Mouse (Mus musculus): ENCODE data around the gene Zbtb12. TPM values are rescaled to one million over a fixed set of nuclear protein-coding genes. Genes with fewer than 3 reads are reported as not detected.
A peak's percentile ranks its signal among the peaks of the same experiment; 100 is the strongest.

Gene Zbtb12
- polyA plus RNA-seq, 1 experiment from 2014 or later: 1.0 TPM

GRCm38 (mm10) chr17:34884704-34885103 is 5.4 kb downstream of the Zbtb12 start:
- no peak overlapping the region for H3K9ac ChIP-seq (ENCODE audit: low read depth, low read length)
- WGBS: 88% methylated on average over 6 of the region's 6 CpGs
- no peaks in the 10 kb centered on the region for H3K27me3 ChIP-seq (replicated peaks; ENCODE audit: control insufficient read depth, insufficient read depth, low read length)
- H3K4me3 ChIP-seq (ENCODE audit: low read depth, low read length): no peak overlapping the region
- H3K4me1 ChIP-seq (ENCODE audit: control insufficient read depth, insufficient read depth, low read length): peaks cover 8% of the 10 kb centered on the region; the same call in 1 of the 2 replicates
- no peak for DNase-seq (ENCODE audit: low spot score)
- no peak for ATAC-seq (ENCODE audit: low read depth)
- no peaks in the 10 kb centered on the region for H3K36me3 ChIP-seq (ENCODE audit: control insufficient read depth, insufficient read depth, low read length)
- H3K4me2 ChIP-seq (ENCODE audit: low read depth, low read length): no peak overlapping the region
- no peaks in the 10 kb centered on the region for H3K9me3 ChIP-seq (ENCODE audit: control insufficient read depth, low read length)
- no peak overlapping the region; the same call in 1 of the 2 replicates for H3K27ac ChIP-seq (replicated peaks; ENCODE audit: low read depth, low read length)

- H3K4me3 ChIP-seq (ENCODE audit: low read depth, low read length): no peak overlapping the region
- no peak overlapping the region for H3K9ac ChIP-seq (ENCODE audit: low read depth, low read length)
- H3K4me2 ChIP-seq (ENCODE audit: low read depth, low read length): no peak overlapping the region
- H3K9me3 ChIP-seq (ENCODE audit: control insufficient read depth, low read length): no peaks in the 10 kb centered on the region
- 61% methylated on average over 3 of the region's 3 CpGs for WGBS
- no peak overlapping the region for H3K27ac ChIP-seq (replicated peaks; ENCODE audit: low read depth, low read length)
- no peaks in the 10 kb centered on the region for H3K36me3 ChIP-seq (ENCODE audit: control insufficient read depth, insufficient read depth, low read length)
- DNase-seq (ENCODE audit: low spot score) (no peak), ATAC-seq (ENCODE audit: low read depth) (no peak)
- H3K4me1 ChIP-seq (ENCODE audit: control insufficient read depth, insufficient read depth, low read length): peaks cover 6% of the 10 kb centered on the region; the same call in 1 of the 2 replicates
- H3K27me3 ChIP-seq (replicated peaks; ENCODE audit: control insufficient read depth, insufficient read depth, low read length): no peaks in the 10 kb centered on the region
Observed at GRCm38 (mm10) chr17:34885615-34886014, 6.3 kb downstream of the Zbtb12 start.

GRCm38 (mm10) chr17:34887942-34888341 is 8.7 kb downstream of the Zbtb12 start:
- ATAC-seq (ENCODE audit: low read depth): no peak
- 85% methylated on average over 5 of the region's 5 CpGs for WGBS
- no peaks in the 10 kb centered on the region for H3K36me3 ChIP-seq (ENCODE audit: control insufficient read depth, insufficient read depth, low read length)
- H3K27ac ChIP-seq (replicated peaks; ENCODE audit: low read depth, low read length): no peak overlapping the region
- DNase-seq (ENCODE audit: low spot score): no peak
- H3K4me3 ChIP-seq (ENCODE audit: low read depth, low read length): no peak overlapping the region
- no peaks in the 10 kb centered on the region for H3K9me3 ChIP-seq (ENCODE audit: control insufficient read depth, low read length)
- H3K4me1 ChIP-seq (ENCODE audit: control insufficient read depth, insufficient read depth, low read length): no peaks in the 10 kb centered on the region; the same call in 1 of the 2 replicates
- no peak overlapping the region for H3K4me2 ChIP-seq (ENCODE audit: low read depth, low read length)
- no peaks in the 10 kb centered on the region for H3K27me3 ChIP-seq (replicated peaks; ENCODE audit: control insufficient read depth, insufficient read depth, low read length)
- H3K9ac ChIP-seq (ENCODE audit: low read depth, low read length): no peak overlapping the region

GRCm38 (mm10) chr17:34890074-34890743 is 10.9 kb downstream of the Zbtb12 start:
- Histone ChIP-seq H3K9me3 (ENCODE audit: control insufficient read depth, low read length) (no peaks in the 10 kb centered on the region), H3K9ac (ENCODE audit: low read depth, low read length) (no peak overlapping the region; the same call in 1 of the 2 replicates), H3K27me3 (replicated peaks; ENCODE audit: control insufficient read depth, insufficient read depth, low read length) (no peaks in the 10 kb centered on the region), H3K36me3 (ENCODE audit: control insufficient read depth, insufficient read depth, low read length) (no peaks in the 10 kb centered on the region), H3K4me1 (ENCODE audit: control insufficient read depth, insufficient read depth, low read length) (no peaks in the 10 kb centered on the region), H3K27ac (replicated peaks; ENCODE audit: low read depth, low read length) (no peak overlapping the region), H3K4me3 (ENCODE audit: low read depth, low read length) (no peak overlapping the region), H3K4me2 (ENCODE audit: low read depth, low read length) (no peak overlapping the region)
- no peak for ATAC-seq (ENCODE audit: low read depth)
- DNase-seq (ENCODE audit: low spot score): no peak
- 82% methylated on average over 12 of the region's 12 CpGs for WGBS

- ATAC-seq (ENCODE audit: low read depth) (no peak), DNase-seq (ENCODE audit: low spot score) (no peak)
- whole genome bisulfite sequencing: 87% methylated on average over 2 of the region's 2 CpGs
- Histone ChIP-seq H3K4me2 (ENCODE audit: low read depth, low read length) (no peak overlapping the region), H3K36me3 (ENCODE audit: control insufficient read depth, insufficient read depth, low read length) (peaks cover 6% of the 10 kb centered on the region; the same call in 1 of the 2 replicates), H3K9ac (ENCODE audit: low read depth, low read length) (no peak overlapping the region), H3K27me3 (replicated peaks; ENCODE audit: control insufficient read depth, insufficient read depth, low read length) (no peaks in the 10 kb centered on the region), H3K4me3 (ENCODE audit: low read depth, low read length) (no peak overlapping the region), H3K9me3 (ENCODE audit: control insufficient read depth, low read length) (no peaks in the 10 kb centered on the region), H3K4me1 (ENCODE audit: control insufficient read depth, insufficient read depth, low read length) (peaks cover 4% of the 10 kb centered on the region; the same call in 1 of the 2 replicates), H3K27ac (replicated peaks; ENCODE audit: low read depth, low read length) (no peak overlapping the region)
Observed at GRCm38 (mm10) chr17:34891377-34891776, 12.1 kb downstream of the Zbtb12 start.

- ATAC-seq (ENCODE audit: low read depth): no peak
- 71% methylated on average over 12 of the region's 12 CpGs for WGBS
Observed at GRCm38 (mm10) chr17:34893072-34893824, 14.0 kb downstream of the Zbtb12 start.

GRCm38 (mm10) chr17:34894074-34894597 is 14.9 kb downstream of the Zbtb12 start:
- peak overlapping the region; percentile 80 for H3K4me3 ChIP-seq (ENCODE audit: low read depth, low read length)
- H3K4me2 ChIP-seq (ENCODE audit: low read depth, low read length): peak overlapping the region; percentile 84
- ATAC-seq (ENCODE audit: low read depth): peak; percentile 90
- H3K27me3 ChIP-seq (replicated peaks; ENCODE audit: control insufficient read depth, insufficient read depth, low read length): no peaks in the 10 kb centered on the region
- no peaks in the 10 kb centered on the region for H3K9me3 ChIP-seq (ENCODE audit: control insufficient read depth, low read length)
- WGBS: 0% methylated on average over 10 of the region's 51 CpGs
- peak; percentile 97 for DNase-seq (ENCODE audit: low spot score)
- H3K27ac ChIP-seq (replicated peaks; ENCODE audit: low read depth, low read length): peak overlapping the region; percentile 90
- H3K4me1 ChIP-seq (ENCODE audit: control insufficient read depth, insufficient read depth, low read length): peaks cover 12% of the 10 kb centered on the region; the same call in 1 of the 2 replicates
- peak overlapping the region; percentile 91 for H3K9ac ChIP-seq (ENCODE audit: low read depth, low read length)
- peaks cover 9% of the 10 kb centered on the region; the same call in 1 of the 2 replicates for H3K36me3 ChIP-seq (ENCODE audit: control insufficient read depth, insufficient read depth, low read length)

More at GRCm38 (mm10) chr17:34893072-34893824, 14.0 kb downstream of the Zbtb12 start:
- H3K27ac ChIP-seq (replicated peaks; ENCODE audit: low read depth, low read length): peak overlapping the region; percentile 78; the same call in 1 of the 2 replicates
- peaks cover 12% of the 10 kb centered on the region; the same call in 1 of the 2 replicates for H3K4me1 ChIP-seq (ENCODE audit: control insufficient read depth, insufficient read depth, low read length)
- H3K4me3 ChIP-seq (ENCODE audit: low read depth, low read length): peak overlapping the region; percentile 80; the same call in 1 of the 2 replicates
- peaks cover 9% of the 10 kb centered on the region; the same call in 1 of the 2 replicates for H3K36me3 ChIP-seq (ENCODE audit: control insufficient read depth, insufficient read depth, low read length)
- H3K9ac ChIP-seq (ENCODE audit: low read depth, low read length): peak overlapping the region; percentile 91; the same call in 1 of the 2 replicates
- DNase-seq (ENCODE audit: low spot score): no peak
- no peaks in the 10 kb centered on the region for H3K27me3 ChIP-seq (replicated peaks; ENCODE audit: control insufficient read depth, insufficient read depth, low read length)
- peak overlapping the region; percentile 84 for H3K4me2 ChIP-seq (ENCODE audit: low read depth, low read length)
- no peaks in the 10 kb centered on the region for H3K9me3 ChIP-seq (ENCODE audit: control insufficient read depth, low read length)

- Histone ChIP-seq H3K4me2 (ENCODE audit: low read depth, low read length) (peak overlapping the region; percentile 84), H3K4me3 (ENCODE audit: low read depth, low read length) (peak overlapping the region; percentile 80), H3K27ac (replicated peaks; ENCODE audit: low read depth, low read length) (peak overlapping the region; percentile 90), H3K9me3 (ENCODE audit: control insufficient read depth, low read length) (no peaks in the 10 kb centered on the region), H3K9ac (ENCODE audit: low read depth, low read length) (peak overlapping the region; percentile 91), H3K36me3 (ENCODE audit: control insufficient read depth, insufficient read depth, low read length) (peaks cover 9% of the 10 kb centered on the region; the same call in 1 of the 2 replicates), H3K27me3 (replicated peaks; ENCODE audit: control insufficient read depth, insufficient read depth, low read length) (no peaks in the 10 kb centered on the region), H3K4me1 (ENCODE audit: control insufficient read depth, insufficient read depth, low read length) (peaks cover 12% of the 10 kb centered on the region; the same call in 1 of the 2 replicates)
- WGBS: 12% methylated on average over 23 of the region's 51 CpGs
- DNase-seq (ENCODE audit: low spot score): peak; percentile 55
- ATAC-seq (ENCODE audit: low read depth): peak; percentile 15
Observed at GRCm38 (mm10) chr17:34894801-34895530, 15.7 kb downstream of the Zbtb12 start.
